Mouse (Mus musculus): Measurements from ENCODE around the gene Stfa3.

DNA sequence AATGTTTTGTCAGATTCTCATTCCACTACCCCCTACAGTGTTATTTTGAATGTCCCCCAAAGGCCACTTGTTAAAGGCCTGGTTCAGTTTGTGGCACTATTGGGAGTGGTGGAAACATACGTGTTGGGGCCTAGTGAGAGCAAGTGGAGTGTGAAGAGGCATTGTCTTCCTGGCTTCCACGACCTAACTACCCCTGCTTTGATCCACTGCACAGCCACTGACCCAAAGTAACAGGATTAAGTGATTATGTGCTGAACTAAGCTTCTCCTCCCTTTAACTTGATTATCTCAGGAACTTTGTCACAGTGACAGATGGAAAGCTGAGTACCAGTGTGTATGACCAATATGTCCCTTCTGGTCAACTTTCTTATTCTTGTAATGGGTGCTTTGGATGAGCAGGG is 5.2 kb upstream of the Stfa3 start:
- no peak for TF ChIP-seq EP300 (IDR thresholded peaks at IDR 0.05; ENCODE audit: insufficient read depth, low read depth, low read length)
- no peak for TF ChIP-seq POLR2A (IDR thresholded peaks at IDR 0.05; ENCODE audit: insufficient read depth, low read depth, low read length)
- no peak for TF ChIP-seq CTCF (IDR thresholded peaks at IDR 0.05)

Measured in heart, adult 2 months (tissue).